Mouse (Mus musculus) MEL-GATA-1-ER (cell line): ENCODE results near the gene Asic2.

Experiments used
- DNase-seq: peaks from one replicate; pipeline ENCODE4 v3.0.0-alpha.2; 2012; ENCODE audit warnings: low read depth; ENCODE audit errors: extremely low read depth

Gene Asic2

DNA sequence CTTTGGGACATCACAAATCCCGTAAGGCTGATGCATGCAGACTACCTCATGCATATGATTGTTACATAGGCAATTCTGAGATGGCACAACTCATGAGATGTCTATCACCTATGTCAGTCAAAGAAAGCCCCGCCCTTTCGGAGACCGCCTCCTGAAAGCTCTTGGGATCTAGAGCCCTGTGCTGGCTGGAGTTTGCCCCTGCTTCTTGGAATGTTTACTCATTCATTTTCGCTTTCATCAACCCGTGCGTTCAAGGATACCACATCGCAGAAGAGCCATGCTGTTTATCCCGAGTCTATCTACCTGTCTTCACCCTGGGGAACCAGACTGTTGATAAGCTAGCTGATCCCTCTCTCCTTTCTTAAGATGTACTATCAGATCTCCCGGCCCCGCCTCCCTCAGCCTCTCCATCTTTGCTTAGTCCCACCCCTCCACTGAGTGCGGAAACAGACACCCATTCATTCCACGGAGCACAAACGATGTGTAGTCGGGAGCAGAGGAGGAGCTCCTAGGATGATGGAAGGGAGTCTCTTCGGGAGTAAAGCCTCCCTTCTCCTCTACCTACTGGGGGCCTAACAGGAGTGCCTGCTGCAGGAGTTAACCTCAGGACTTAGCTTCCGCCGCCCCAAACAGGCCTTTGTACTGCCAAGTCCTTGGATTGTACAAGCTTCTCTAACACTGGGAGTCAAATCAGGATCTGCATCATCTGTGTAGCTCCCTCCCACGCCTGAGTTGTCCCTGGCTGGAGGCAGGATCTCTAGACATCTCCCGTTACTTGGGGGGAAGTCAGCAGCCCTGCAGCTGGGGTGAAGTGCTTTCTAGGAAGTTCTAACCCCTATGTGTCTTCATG, 356.1 kb downstream of the Asic2 start:
- no peak for DNase-seq

DNA sequence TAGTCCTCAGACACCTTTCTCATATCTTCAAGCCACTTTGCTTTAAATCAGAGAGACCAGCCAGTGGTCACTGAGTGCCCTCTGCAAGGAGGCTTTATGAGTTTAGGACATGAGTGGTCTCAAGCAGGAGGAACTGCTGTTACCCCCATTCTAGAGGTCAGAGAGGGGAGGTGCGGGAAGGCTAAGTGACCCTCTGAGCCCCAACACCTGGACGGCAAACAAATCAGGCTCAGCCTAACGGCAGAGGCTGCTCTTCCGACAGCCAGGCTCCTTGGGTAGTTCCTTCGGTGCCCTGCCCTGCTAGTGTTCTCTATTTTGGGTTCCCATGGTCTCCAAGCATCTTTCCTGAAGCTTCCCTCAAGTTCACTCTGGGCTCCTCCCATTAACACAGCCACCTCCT, 357.8 kb downstream of the Asic2 start:
- DNase-seq: no peak

DNA sequence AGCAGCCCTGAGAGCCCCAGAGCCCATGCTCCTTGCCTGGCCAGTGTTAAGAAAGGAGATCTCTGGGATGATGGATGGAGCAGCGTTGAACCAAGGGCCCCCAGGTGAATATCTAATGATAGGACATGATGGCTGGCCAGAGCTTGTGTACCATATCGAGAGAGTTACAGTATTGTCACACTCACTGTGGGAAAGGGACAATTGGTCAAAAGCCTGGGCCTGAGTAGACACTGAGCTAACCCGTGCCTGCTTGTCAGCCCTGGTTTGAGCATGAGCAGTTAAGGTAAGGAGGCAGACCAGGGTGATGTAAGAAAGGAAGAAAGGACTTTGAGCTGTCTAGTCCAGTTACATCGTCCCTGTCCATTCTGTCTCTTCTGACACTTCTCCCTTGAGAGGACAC, 365.3 kb downstream of the Asic2 start:
- no peak for DNase-seq

DNA sequence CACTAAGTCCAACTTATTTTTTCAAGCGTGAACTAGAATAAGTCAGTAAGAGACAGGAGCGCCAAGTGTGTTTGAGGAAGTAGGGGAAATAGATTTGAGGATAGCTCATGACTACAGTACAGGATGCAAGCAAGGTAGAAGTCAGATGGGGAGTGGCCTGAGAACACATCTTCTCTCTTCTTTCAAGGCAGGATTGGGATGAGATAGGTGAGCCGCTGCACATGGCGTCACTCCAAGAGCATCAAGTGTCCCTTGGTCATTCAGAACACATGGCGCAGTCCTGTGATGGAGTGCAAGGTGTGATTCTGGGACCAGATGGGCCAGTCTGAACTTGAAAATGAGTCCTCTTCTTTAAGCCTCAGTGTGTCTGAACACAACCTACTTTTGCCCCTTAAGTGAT, 366.5 kb downstream of the Asic2 start:
- DNase-seq: no peak

GRCm38 (mm10) chr11:81597601-81598000, 370.7 kb downstream of the Asic2 start:
- DNase-seq: no peak

GRCm38 (mm10) chr11:81595235-81595634, 373.0 kb downstream of the Asic2 start:
- no peak for DNase-seq

DNA sequence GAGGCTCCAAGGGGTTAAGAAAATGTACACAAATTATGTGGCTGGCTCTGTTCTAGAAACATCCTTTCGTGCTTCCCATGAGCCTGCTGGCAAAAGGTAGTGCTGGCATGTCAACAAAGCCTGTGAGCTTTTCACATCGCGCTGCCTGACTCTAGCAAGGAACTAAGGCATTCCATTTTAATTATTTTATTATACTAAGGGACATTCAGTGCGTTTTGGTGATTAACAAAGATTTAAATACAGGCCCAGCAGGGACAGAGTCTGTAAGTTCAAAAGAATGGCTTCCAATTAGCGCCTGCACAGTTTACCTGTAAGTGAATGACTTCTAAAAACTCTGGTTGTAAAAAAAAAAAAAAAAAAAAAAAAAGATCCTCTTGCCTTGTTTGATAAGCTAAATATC, 375.5 kb downstream of the Asic2 start:
- no peak for DNase-seq

DNA sequence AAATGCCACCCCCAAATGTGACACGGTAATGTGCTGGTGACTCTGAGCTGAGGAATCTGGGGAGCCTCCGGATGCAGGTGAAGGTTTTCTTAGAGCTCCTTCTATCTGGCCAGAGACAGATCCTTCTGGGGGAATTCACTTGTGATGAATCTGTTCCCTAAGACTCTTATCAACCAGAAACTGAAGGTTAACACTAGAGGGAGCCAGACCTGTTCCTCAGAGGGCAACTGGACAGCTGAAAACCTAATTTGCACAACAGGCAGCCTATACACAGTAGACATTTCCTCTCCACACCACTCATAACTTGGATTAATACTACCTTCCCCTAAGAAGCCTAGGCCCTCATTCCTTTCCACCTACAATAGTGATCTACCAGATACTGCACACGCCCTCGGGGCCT, 377.3 kb downstream of the Asic2 start:
- no peak for DNase-seq

- DNase-seq: no peak
Observed at GRCm38 (mm10) chr11:81588630-81589029, 379.6 kb downstream of the Asic2 start.

- no peak for DNase-seq
Observed at GRCm38 (mm10) chr11:81587942-81588341, 380.3 kb downstream of the Asic2 start.

GRCm38 (mm10) chr11:81587114-81587513, 381.1 kb downstream of the Asic2 start:
- no peak for DNase-seq

- no peak for DNase-seq
Observed at GRCm38 (mm10) chr11:81584506-81584905, 383.8 kb downstream of the Asic2 start.

- DNase-seq: no peak
Observed at GRCm38 (mm10) chr11:81583195-81583594, 385.1 kb downstream of the Asic2 start.

- no peak for DNase-seq
Observed at GRCm38 (mm10) chr11:81582161-81582560, 386.1 kb downstream of the Asic2 start.

DNA sequence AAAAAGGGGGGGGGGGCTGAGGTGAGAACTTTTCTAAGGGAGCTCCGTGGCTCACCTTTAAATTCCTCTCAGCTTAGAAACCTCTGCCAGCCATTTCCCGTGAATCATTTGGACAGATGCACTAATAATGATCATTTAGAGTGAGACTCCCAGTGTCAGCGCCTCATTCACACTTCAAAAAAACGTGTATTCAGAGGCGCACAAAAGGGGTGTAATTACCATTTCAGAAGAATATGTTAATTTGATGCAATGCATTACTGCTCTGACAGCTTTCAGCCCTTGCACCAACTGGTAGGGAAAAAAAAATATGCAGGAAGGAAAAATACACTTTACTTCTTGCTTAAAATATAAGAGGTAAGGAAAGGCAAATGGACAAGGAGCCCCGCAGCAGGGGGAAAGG, 388.5 kb downstream of the Asic2 start:
- no peak for DNase-seq

- no peak for DNase-seq
Observed at GRCm38 (mm10) chr11:81570406-81570805, 397.9 kb downstream of the Asic2 start.

GRCm38 (mm10) chr11:81564857-81565256, 403.4 kb downstream of the Asic2 start:
- no peak for DNase-seq

- no peak for DNase-seq
Observed at GRCm38 (mm10) chr11:81560374-81560773, 407.9 kb downstream of the Asic2 start.

DNA sequence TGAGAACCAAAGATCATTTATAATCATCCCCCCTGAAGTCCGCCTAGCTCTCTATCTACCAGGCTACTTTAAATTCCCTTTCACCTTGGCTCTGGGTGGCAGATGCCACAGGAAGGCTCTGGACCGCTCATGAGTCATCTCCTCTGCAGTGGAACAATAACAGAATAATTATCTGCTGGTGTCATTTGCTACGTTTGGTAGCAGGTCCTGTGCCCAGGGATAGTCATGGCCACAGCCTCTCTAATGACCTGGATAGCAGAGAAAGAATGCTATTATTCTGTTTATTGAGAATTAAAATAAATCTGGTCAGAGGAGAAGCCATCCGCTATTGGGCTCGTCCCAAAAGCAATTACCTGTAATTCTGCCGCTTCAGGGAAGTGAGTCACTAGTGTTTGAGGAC, 425.1 kb downstream of the Asic2 start:
- DNase-seq: no peak

GRCm38 (mm10) chr11:81535121-81535717, 433.0 kb downstream of the Asic2 start:
- DNase-seq: no peak

DNA sequence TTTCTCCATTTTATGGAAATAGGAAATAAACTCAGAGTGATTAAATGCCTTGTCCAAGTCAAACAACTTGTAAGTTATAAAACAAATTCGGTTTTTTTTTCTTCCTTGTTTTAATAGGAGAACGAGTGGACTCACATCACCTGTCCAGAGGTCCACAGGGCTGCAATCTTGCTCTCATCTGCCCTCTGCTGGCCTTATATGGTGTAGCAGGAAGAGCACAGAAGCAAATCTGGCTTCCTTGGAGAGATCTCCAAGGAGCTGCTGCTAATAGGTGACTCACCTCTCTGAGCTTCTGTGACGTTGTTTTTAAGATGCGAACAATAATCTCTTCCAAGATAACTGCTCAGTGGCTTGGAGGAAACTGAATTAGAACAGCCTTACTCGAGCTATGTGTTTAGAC, 433.6 kb downstream of the Asic2 start:
- DNase-seq: no peak

DNA sequence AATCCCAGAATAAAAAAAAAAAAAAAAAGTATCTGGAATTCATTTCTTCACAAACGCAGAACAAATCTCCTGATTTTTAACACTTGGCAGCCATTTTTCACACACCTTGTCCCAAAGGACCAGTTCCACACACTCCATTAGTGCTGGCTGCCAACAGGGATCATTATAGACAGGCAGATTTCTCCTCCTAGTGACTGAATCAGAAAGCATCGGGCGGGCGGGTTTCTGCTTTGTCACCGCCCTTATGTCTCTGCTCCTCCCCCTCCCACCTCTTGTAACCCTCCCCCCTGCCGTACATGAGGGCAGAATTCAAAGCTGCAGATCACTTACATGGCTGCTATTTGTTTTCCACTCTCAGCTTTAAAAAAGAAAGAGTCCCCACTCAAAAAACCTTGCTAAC, 436.4 kb downstream of the Asic2 start:
- DNase-seq: no peak

DNA sequence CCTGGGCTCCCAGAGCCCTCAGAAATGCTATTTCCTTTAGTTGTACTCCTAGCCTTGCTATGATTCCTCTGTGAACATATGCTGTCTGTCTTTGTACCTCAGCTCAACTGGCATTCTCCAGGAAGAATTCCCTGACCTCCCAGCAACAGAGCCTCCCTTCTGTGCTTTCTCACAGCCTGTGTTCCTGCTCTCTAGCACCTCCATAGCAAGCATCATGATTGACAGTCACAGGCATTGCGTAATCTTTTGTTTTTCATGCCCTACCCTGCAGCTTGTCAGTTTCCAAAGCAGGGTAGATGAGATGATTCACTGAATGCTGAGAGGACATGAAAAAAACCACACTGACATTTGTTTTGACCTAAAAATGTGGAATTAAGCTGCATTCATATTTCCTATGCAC, 445.3 kb downstream of the Asic2 start:
- no peak for DNase-seq
